Mouse (Mus musculus) liver, embryonic 11.5 days (tissue): ENCODE measurements around the gene Mrgprb5. TPM values are rescaled to one million over a fixed set of nuclear protein-coding genes. Genes with fewer than 3 reads are reported as not detected.
"Not testable (repeated sequence)": the region's sequence is repeated elsewhere in the genome, so short reads cannot be mapped to it uniquely, and the experiment has no call there.

Source experiments
- ATAC-seq: fragments of 200-750 bp; cut with Nextera tagmentation; replicated peaks from 2 replicates; pipeline ENCODE4 v1.8.0; 2017; ENCODE audit warnings: moderate number of reproducible peaks, mild to moderate bottlenecking, moderate TSS enrichment, moderate library complexity; ENCODE audit not compliant: low FRiP score
- DNase-seq: peaks from one replicate; pipeline ENCODE4 v3.0.0-alpha.2; 2017; ENCODE audit warnings: low spot score
- H3K27ac ChIP-seq: fragments of 300-500 bp; sonication (generic); 2 replicates; pipeline ENCODE4 v1.5.1; 2014; ENCODE audit warnings: mild to moderate bottlenecking, low read depth, low read length, control low read depth
- H3K27me3 ChIP-seq: fragments of 300-500 bp; sonication (generic); replicated peaks from 2 replicates; pipeline ENCODE4 v1.6.1; 2014; ENCODE audit warnings: low read length, mixed read lengths; ENCODE audit not compliant: control insufficient read depth, insufficient read depth
- H3K36me3 ChIP-seq: fragments of 300-500 bp; sonication (generic); 2 replicates; pipeline ENCODE4 v1.6.1; 2014; ENCODE audit warnings: mild to moderate bottlenecking, low read length, moderate library complexity, mixed read lengths; ENCODE audit not compliant: control insufficient read depth, insufficient read depth
- H3K4me1 ChIP-seq: fragments of 300-500 bp; sonication (generic); replicated peaks from 2 replicates; pipeline ENCODE4 v1.6.1; 2014; ENCODE audit warnings: low read length, mixed read lengths; ENCODE audit not compliant: control insufficient read depth, insufficient read depth
- H3K4me2 ChIP-seq: fragments of 300-500 bp; sonication (generic); 2 replicates; pipeline ENCODE4 v1.6.1; 2014; ENCODE audit warnings: mild to moderate bottlenecking, control low read depth, moderate library complexity
- H3K4me3 ChIP-seq: fragments of 300-500 bp; sonication (generic); 2 replicates; pipeline ENCODE4 v1.5.1; 2014; ENCODE audit warnings: low read depth, low read length, control low read depth
- H3K9ac ChIP-seq: fragments of 300-500 bp; sonication (generic); 2 replicates; pipeline ENCODE4 v1.6.1; 2014; ENCODE audit warnings: low read depth, low read length, control low read depth
- H3K9me3 ChIP-seq: fragments of 300-500 bp; sonication (generic); 2 replicates; pipeline ENCODE4 v1.6.1; 2016; ENCODE audit warnings: low read length, inconsistent platforms, mixed read lengths; ENCODE audit not compliant: control insufficient read depth
- WGBS: fragments of 180-500 bp; shearing (Covaris S2); extraction: QIAGEN DNeasy Blood & Tissue Kit; methylation state at CpG from one replicate; pipeline ENCODE4 v1.1.7; 2014; 5-methylcytosine and 5-hydroxymethylcytosine counted together
- polyA plus RNA-seq: library from polyadenylated mRNA; unstranded; fragments of >200 nt; fragmentation: Nextera tagmentation; extraction: Ambion mirVana; gene quantifications from 2 replicates; pipeline ENCODE4 v1.2.1, GENCODE M21; 2014

Mrgprb5 gene
- polyA plus RNA-seq: not detected in 2 replicates

DNA sequence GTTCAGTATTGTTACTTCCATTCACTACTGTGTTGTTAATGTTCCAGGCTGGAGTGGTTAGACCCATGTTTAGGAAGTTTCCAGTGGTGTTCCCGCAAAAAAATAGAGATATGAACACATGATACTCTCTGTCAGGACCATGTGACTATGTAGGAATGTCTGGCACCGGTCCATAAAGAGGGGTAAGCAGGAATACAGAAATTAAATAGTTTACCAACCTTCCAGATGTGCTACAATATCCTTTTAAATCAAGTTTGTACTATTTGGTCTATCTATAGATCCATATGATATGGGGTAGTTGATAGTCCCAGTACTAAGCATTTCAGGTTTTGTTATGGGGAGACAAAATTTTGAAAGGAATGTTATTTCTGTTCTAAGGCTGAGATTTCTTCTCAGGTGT, at the start of gene Mrgprb5:
Gene Mrgprb5, minus strand, starts transcription at position 101 of the 400 bp plus-strand sequence.
- DNase-seq: no peak
- Histone ChIP-seq H3K4me2 (no peak within 1 kb of the TSS), H3K36me3 (no peaks in the 10 kb centered on the region), H3K4me3 (no peak within 1 kb of the TSS), H3K27ac (no peak within 1 kb of the TSS), H3K4me1 (no peaks in the 10 kb centered on the region), H3K9me3 (no peaks in the 10 kb centered on the region), H3K27me3 (no peaks in the 10 kb centered on the region), H3K9ac (no peak within 1 kb of the TSS)
- 62% methylated on average over 2 of the region's 2 CpGs for WGBS
- no peak for ATAC-seq

DNA sequence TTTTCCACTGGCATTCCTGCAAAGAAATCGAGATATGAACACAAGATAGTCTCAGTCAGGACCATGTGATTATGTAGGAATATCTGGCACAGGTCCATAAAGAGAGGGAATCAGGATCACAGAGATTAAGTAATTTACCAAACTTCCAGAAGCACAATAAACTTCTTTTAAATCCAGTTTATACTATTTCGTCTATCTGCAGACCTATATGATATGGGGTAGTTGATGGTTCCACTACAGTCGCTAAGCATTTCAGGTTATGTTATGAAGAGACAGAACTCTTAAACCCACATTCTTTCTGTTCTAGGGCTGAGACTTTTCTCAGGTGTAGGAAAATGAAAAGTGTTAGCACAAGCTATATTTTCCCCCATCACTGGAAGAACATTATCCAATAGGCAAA, 30.4 kb upstream of the Mrgprb5 start, which contains the start of gene Mrgprb4:
Gene Mrgprb4, minus strand, starts transcription at position 101 of the 400 bp plus-strand sequence.
- Histone ChIP-seq H3K9ac (no peak within 1 kb of the TSS), H3K4me1 (no peaks in the 10 kb centered on the region), H3K27ac (no peak within 1 kb of the TSS), H3K4me2 (no peak within 1 kb of the TSS), H3K9me3 (no peaks in the 10 kb centered on the region), H3K4me3 (no peak within 1 kb of the TSS), H3K36me3 (no peaks in the 10 kb centered on the region), H3K27me3 (no peaks in the 10 kb centered on the region)
- 82% methylated on average over 3 of the region's 3 CpGs for WGBS
- ATAC-seq (no peak), DNase-seq (no peak)

DNA sequence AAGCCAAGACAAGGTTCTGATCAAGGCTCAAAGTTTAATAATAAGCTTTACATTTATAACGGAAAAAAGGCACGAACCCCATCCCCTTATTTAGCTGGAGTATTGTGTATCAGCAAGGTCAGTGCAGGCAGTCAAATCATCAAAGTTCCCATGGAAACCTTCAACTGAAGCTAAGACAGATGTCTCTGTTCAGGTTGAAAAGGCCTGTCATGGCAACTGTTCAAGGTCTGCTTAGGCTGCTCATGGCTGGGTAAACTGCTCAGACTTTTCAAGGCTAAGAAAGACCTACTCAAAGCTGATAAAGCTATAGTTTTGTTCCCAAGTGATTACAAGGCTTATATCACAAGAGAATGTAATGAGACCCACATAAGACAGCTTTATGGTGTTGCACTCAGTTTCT, 1.3 kb downstream of the Mrgprb5 start:
- 77% methylated on average over 2 of the region's 2 CpGs for WGBS
- H3K4me1 ChIP-seq: no peaks in the 10 kb centered on the region
- H3K27me3 ChIP-seq: no peaks in the 10 kb centered on the region
- H3K9ac ChIP-seq: no peak overlapping the region
- no peaks in the 10 kb centered on the region for H3K9me3 ChIP-seq
- DNase-seq (no peak), ATAC-seq (no peak)
- H3K4me2 ChIP-seq: no peak overlapping the region
- no peak overlapping the region for H3K4me3 ChIP-seq
- no peak overlapping the region for H3K27ac ChIP-seq
- H3K36me3 ChIP-seq: no peaks in the 10 kb centered on the region

DNA sequence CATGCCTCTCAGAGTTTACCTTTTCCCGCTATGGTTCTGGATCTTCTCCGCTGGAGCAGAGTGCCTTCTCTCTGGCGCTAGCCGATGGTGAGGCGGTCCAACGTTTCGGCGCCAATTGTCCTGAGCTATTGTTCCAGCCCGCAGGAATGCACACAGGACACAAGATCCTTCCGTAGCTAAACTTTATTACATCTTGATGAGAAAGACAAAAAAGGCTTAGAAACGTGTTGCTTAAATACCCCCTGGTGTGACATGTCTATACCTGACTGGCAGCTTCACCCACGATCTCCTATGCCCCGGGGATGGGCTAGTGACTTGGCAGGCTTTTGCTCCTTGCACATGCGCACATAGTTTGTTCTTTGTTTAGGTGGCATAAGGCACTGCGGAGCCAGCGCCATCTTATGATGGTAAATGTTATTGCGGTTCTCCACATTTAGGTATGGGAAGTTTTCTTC, 30.5 kb downstream of the Mrgprb5 start:
- 2% methylated on average over 17 of the region's 17 CpGs for WGBS
- peak; percentile 65 for DNase-seq
- peak overlapping the region; percentile 66 for H3K9ac ChIP-seq

DNA sequence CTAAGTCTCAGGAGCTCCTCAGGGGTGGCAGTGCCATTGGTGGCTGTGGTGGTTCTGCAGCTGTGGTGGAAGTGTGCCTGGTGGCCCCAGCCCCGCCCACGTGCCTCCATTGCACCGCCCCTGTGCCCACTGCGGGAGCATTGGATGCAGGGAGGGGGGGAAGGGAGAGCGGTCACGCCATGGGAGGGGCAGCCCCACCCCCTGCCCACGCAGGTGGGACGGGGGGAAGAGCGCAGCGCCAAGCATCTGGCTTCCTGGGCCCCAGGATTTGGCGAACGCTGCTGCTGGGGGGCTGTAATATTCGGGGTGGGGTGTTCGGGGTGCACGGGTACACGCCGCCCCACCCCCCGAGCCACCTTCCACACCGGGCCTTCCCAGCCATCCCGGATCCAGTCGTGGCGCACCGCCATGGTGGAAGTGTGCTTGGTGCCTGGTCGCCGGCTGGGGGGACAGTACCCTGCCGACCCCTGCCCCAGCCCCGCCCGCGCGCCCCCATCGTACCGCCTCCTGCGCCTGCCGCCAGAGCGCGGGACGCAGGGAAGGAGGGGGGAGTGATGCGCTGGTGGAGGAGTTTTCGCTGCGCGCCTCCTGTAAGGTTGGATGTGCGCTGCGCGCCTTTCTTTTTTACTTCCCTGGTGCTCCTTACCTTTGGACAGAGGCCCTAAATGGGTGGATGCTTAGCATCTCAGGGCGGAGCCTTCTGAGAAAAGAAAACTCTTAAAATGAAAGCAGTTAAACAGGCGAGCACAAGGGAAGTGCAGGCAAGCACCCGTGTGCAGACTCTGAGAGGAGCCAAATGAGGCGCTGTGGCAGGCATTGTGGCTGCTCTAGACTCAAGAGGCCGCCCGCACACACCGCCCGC, 31.4 kb downstream of the Mrgprb5 start:
- under 1% methylated on average over 52 of the region's 52 CpGs for WGBS
- Histone ChIP-seq H3K27ac (peak overlapping the region; percentile 48; the same call in 1 of the 2 replicates), H3K4me2 (peak overlapping the region; percentile 84), H3K4me1 (peaks cover 3% of the 10 kb centered on the region; the same call in 1 of the 2 replicates), H3K9me3 (no peaks in the 10 kb centered on the region; the same call in 1 of the 2 replicates), H3K27me3 (no peaks in the 10 kb centered on the region), H3K36me3 (no peaks in the 10 kb centered on the region), H3K4me3 (peak overlapping the region; percentile 54), H3K9ac (peak overlapping the region; percentile 66)
- DNase-seq (peak; percentile 48), ATAC-seq (peak; percentile 84)

More for the DNA sequence above, 30.5 kb downstream of the Mrgprb5 start:
- H3K4me2 ChIP-seq: peak overlapping the region; percentile 84
- H3K4me1 ChIP-seq: peaks cover 3% of the 10 kb centered on the region; the same call in 1 of the 2 replicates
- no peaks in the 10 kb centered on the region; the same call in 1 of the 2 replicates for H3K9me3 ChIP-seq
- ATAC-seq: peak; percentile 59
- no peaks in the 10 kb centered on the region for H3K36me3 ChIP-seq
- peak overlapping the region; percentile 48 for H3K27ac ChIP-seq
- no peaks in the 10 kb centered on the region for H3K27me3 ChIP-seq
- peak overlapping the region; percentile 54 for H3K4me3 ChIP-seq

DNA sequence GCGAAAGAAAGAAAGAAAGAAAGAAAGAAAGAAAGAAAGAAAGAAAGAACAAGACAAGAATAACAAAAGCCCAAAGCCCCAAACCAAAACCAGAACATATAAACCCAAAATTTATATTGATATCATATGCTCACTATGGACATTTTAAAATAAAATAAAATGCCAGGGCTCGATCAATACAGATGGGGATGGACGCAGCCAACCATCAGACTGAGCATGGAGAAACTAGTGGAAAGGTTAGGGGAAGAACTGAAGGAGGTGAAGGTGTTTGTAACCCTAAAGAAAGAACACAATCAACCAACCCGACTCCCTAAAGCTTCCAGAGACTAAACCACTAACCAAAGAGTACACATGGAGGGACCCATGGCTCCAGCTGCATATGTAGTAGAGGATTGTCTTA, 36.1 kb downstream of the Mrgprb5 start:
- Histone ChIP-seq H3K27ac (no peak overlapping the region), H3K36me3 (no peaks in the 10 kb centered on the region), H3K4me3 (no peak overlapping the region), H3K4me2 (no peak overlapping the region), H3K9ac (no peak overlapping the region), H3K4me1 (peaks cover 3% of the 10 kb centered on the region; the same call in 1 of the 2 replicates), H3K9me3 (no peaks in the 10 kb centered on the region), H3K27me3 (no peaks in the 10 kb centered on the region)
- WGBS: 50% methylated on average over 4 of the region's 4 CpGs
- DNase-seq (no peak), ATAC-seq (no peak)

DNA sequence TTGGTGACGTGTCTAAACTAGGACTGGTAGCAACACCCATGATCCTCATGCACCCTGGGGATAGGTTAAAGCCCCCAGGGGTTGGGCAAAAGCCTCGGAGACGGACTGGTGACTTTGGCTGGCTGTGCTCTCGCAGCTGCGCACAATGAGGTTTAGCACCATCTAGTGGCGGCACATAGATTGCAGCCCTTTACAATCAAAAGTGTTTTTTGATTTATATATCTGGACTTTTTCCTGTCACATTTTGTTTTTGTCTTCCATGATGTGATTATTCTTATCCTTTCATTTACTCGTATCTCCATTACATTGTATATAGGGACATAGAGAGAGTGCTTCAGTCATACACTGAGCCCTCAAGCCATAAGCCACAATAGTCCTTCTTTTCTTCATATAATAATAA, 36.6 kb downstream of the Mrgprb5 start:
- DNase-seq, H3K4me3 ChIP-seq, H3K9ac ChIP-seq, H3K9me3 ChIP-seq, H3K4me2 ChIP-seq, H3K4me1 ChIP-seq, H3K27ac ChIP-seq, H3K27me3 ChIP-seq, H3K36me3 ChIP-seq: not testable (repeated sequence)
- WGBS: 0% methylated on average over 4 of the region's 7 CpGs
- ATAC-seq: 0 out of 2 replicates have a peak, but pooled peaks have one; percentile 39

DNA sequence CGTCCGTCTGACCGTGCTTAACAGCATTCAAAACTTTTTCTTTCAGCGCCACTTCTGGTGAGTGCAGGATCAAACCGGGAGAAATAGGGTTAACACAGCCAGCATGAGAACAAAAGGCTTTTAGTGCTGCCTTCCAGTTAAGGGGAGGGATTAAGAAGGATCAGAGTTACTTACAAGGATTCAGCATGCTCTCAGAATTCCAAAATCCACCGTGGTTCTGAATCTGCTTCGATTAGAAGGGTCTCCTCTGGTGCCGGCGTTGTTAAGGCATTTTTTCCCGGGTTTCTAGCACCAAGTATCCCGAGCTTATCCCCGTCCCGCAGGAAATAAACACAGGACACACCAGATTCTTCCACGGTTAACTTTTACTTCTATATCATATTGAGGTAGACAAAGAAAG, 37.0 kb downstream of the Mrgprb5 start:
- not testable (repeated sequence) for DNase-seq, H3K9me3 ChIP-seq, H3K4me1 ChIP-seq, ATAC-seq, H3K27ac ChIP-seq, H3K36me3 ChIP-seq, H3K27me3 ChIP-seq
- Histone ChIP-seq H3K4me3 (peak overlapping the region; percentile 39), H3K9ac (peak overlapping the region; percentile 48; the same call in 1 of the 2 replicates), H3K4me2 (peak overlapping the region; percentile 60)
- under 1% methylated on average over 11 of the region's 14 CpGs for WGBS
